Mouse (Mus musculus): ENCODE measurements around the gene Nosip. TPM values are rescaled to one million over a fixed set of nuclear protein-coding genes. Genes with fewer than 3 reads are reported as not detected.

The Nosip gene
- total and polyA plus RNA-seq, 2 experiments from 2014 or later: 68.3 to 72.3 TPM

DNA sequence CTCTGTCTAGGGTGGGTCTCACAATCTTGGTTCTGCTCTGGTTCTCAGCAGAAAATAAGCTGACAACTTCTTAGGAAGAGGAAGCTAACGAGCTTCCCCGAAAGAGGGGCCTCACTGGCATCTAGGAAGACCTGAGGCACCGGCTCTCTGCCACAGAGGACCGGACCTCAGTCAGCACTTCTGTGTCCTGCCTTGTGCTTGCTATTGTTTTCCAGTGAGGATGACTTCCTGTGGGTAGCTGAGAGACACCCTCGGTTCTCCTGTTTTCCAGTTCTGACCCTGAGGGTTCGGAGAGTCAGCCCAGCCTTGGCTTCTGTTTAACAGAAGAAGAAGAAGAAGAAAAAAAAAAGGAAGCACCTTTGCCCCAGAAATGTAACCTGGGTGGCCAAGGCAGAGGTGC lies 35.2 kb downstream of the Nosip start:
- Histone ChIP-seq H3K9me3 (ENCODE audit: low read length) (no peaks in the 10 kb centered on the region), H3K36me3 (ENCODE audit: insufficient read depth, low read length) (no peaks in the 10 kb centered on the region), H3K4me2 (ENCODE audit: low read depth, low read length, poor library complexity, severe bottlenecking) (no peak overlapping the region), H3K4me3 (ENCODE audit: low read depth, low read length) (no peak overlapping the region), H3K9ac (replicated peaks; ENCODE audit: low read length, poor library complexity, severe bottlenecking) (no peak overlapping the region), H3K4me1 (ENCODE audit: insufficient read depth, low read length) (no peaks in the 10 kb centered on the region), H3K27ac (ENCODE audit: low read depth, low read length) (no peak overlapping the region), H3K27me3 (ENCODE audit: insufficient read depth, low read length) (no peaks in the 10 kb centered on the region)
- WGBS: 77% methylated on average over 6 of the region's 6 CpGs
- ATAC-seq (ENCODE audit: low FRiP score) (no peak), DNase-seq (ENCODE audit: low spot score) (no peak)
- no peak for TF ChIP-seq CTCF (IDR thresholded peaks at IDR 0.05)

- Histone ChIP-seq H3K9me3 (ENCODE audit: low read length) (no peaks in the 10 kb centered on the region), H3K4me3 (ENCODE audit: low read depth, low read length) (no peak overlapping the region), H3K9ac (replicated peaks; ENCODE audit: low read length, poor library complexity, severe bottlenecking) (no peak overlapping the region), H3K4me1 (ENCODE audit: insufficient read depth, low read length) (no peaks in the 10 kb centered on the region), H3K27ac (ENCODE audit: low read depth, low read length) (no peak overlapping the region), H3K27me3 (ENCODE audit: insufficient read depth, low read length) (no peaks in the 10 kb centered on the region), H3K36me3 (ENCODE audit: insufficient read depth, low read length) (no peaks in the 10 kb centered on the region), H3K4me2 (ENCODE audit: low read depth, low read length, poor library complexity, severe bottlenecking) (no peak overlapping the region)
- no peak for ATAC-seq (ENCODE audit: low FRiP score)
- DNase-seq (ENCODE audit: low spot score): no peak
- 90% methylated on average over 8 of the region's 8 CpGs for WGBS
- peak; percentile 45 for TF ChIP-seq CTCF (IDR thresholded peaks at IDR 0.05)
Observed at GRCm38 (mm10) chr7:45098541-45099240, 36.5 kb downstream of the Nosip start.

DNA sequence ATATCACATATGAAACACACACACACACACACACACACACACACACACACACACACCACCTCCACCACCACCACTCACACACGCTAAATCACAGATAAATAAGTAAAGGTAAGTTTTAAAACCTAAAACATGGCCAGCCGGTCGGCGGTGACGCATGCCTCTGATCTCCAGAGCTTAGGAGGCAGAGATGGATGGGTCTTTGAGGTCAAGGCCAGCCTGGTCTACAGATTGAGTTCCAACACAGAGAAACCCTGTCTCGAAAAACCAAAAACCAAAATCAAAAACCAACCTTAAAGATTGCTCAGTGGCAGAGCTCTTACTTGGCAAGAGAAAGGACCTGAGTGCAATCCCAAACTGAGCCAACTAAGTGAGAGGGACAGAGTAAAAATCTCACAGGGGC lies 37.8 kb downstream of the Nosip start:
- Histone ChIP-seq H3K9ac (replicated peaks; ENCODE audit: low read length, poor library complexity, severe bottlenecking) (no peak overlapping the region), H3K36me3 (ENCODE audit: insufficient read depth, low read length) (no peaks in the 10 kb centered on the region), H3K4me2 (ENCODE audit: low read depth, low read length, poor library complexity, severe bottlenecking) (no peak overlapping the region), H3K27me3 (ENCODE audit: insufficient read depth, low read length) (no peaks in the 10 kb centered on the region), H3K4me1 (ENCODE audit: insufficient read depth, low read length) (no peaks in the 10 kb centered on the region), H3K27ac (ENCODE audit: low read depth, low read length) (no peak overlapping the region), H3K9me3 (ENCODE audit: low read length) (no peaks in the 10 kb centered on the region), H3K4me3 (ENCODE audit: low read depth, low read length) (no peak overlapping the region)
- no peak for TF ChIP-seq CTCF (IDR thresholded peaks at IDR 0.05)
- 93% methylated on average over 6 of the region's 6 CpGs for WGBS
- ATAC-seq (ENCODE audit: low FRiP score): no peak
- DNase-seq (ENCODE audit: low spot score): no peak

- Histone ChIP-seq H3K9ac (replicated peaks; ENCODE audit: low read length, poor library complexity, severe bottlenecking) (no peak overlapping the region), H3K4me1 (ENCODE audit: insufficient read depth, low read length) (no peaks in the 10 kb centered on the region), H3K4me3 (ENCODE audit: low read depth, low read length) (no peak overlapping the region), H3K9me3 (ENCODE audit: low read length) (no peaks in the 10 kb centered on the region), H3K36me3 (ENCODE audit: insufficient read depth, low read length) (no peaks in the 10 kb centered on the region), H3K27me3 (ENCODE audit: insufficient read depth, low read length) (no peaks in the 10 kb centered on the region), H3K27ac (ENCODE audit: low read depth, low read length) (no peak overlapping the region), H3K4me2 (ENCODE audit: low read depth, low read length, poor library complexity, severe bottlenecking) (peak overlapping the region; percentile 22; the same call in 1 of the 2 replicates)
- DNase-seq (ENCODE audit: low spot score) (no peak), ATAC-seq (ENCODE audit: low FRiP score) (no peak)
- 81% methylated on average over 11 of the region's 11 CpGs for WGBS
- no peak for TF ChIP-seq CTCF (IDR thresholded peaks at IDR 0.05)
Observed at GRCm38 (mm10) chr7:45102441-45102840, 40.2 kb downstream of the Nosip start.

DNA sequence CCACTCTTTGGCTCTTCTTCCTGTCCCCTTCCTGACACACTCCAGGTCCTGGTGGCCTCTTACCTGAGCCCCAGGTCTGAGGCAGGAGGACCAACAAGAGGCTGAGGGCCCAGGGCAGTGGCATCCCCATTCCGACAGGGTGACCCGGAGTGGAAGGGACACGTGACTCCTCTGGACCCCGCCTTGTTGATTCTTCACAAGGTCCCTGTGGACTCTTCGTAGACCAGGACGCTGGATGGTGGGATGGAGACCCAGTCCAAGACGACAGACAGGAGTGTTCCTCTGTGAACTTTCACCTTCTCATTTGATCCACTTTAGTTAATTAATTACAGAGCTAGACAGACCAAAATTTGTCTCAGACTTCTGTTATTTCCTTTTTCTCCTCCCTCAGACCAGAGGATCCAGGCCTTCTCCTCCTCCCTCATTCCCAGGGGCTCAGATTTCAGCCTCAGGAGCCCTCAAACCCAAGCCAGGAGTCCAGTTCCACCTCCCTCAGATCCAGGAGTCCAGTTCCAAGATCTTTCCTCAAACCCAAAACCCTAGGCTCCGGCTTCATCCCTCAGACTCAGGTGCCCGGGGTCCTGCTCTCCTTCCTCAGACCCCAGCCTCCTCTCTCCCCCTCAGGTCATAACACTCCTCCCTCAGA lies 40.8 kb downstream of the Nosip start:
- no peaks in the 10 kb centered on the region for H3K27me3 ChIP-seq (ENCODE audit: insufficient read depth, low read length)

GRCm38 (mm10) chr7:45103652-45104180 lies 41.5 kb downstream of the Nosip start, which contains the start of gene Fcgrt:
Gene Fcgrt (minus strand): TSS chr7:45103851.
- Histone ChIP-seq H3K9me3 (ENCODE audit: low read length) (no peaks in the 10 kb centered on the region), H3K4me2 (ENCODE audit: low read depth, low read length, poor library complexity, severe bottlenecking) (peak within 1 kb of the TSS; percentile 22; the same call in 1 of the 2 replicates), H3K27me3 (ENCODE audit: insufficient read depth, low read length) (no peaks in the 10 kb centered on the region), H3K9ac (replicated peaks; ENCODE audit: low read length, poor library complexity, severe bottlenecking) (no peak within 1 kb of the TSS), H3K4me3 (ENCODE audit: low read depth, low read length) (no peak within 1 kb of the TSS; the same call in 1 of the 2 replicates), H3K36me3 (ENCODE audit: insufficient read depth, low read length) (no peaks in the 10 kb centered on the region), H3K4me1 (ENCODE audit: insufficient read depth, low read length) (no peaks in the 10 kb centered on the region), H3K27ac (ENCODE audit: low read depth, low read length) (0 out of 2 replicates have a peak within 1 kb of the TSS, but pooled peaks have one; percentile 38)
- no peak for TF ChIP-seq CTCF (IDR thresholded peaks at IDR 0.05)
- WGBS: 82% methylated on average over 7 of the region's 7 CpGs
- 0 out of 2 replicates have a peak, but pooled peaks have one; percentile 34 for ATAC-seq (ENCODE audit: low FRiP score)
- DNase-seq (ENCODE audit: low spot score): peak; percentile 76

More for the DNA sequence above, 40.8 kb downstream of the Nosip start:
- ATAC-seq (ENCODE audit: low FRiP score) (no peak), DNase-seq (ENCODE audit: low spot score) (no peak)
- H3K9ac ChIP-seq (replicated peaks; ENCODE audit: low read length, poor library complexity, severe bottlenecking): no peak overlapping the region
- no peak overlapping the region; the same call in 1 of the 2 replicates for H3K4me3 ChIP-seq (ENCODE audit: low read depth, low read length)
- 0 out of 2 replicates have a peak overlapping the region, but pooled peaks have one; percentile 38 for H3K27ac ChIP-seq (ENCODE audit: low read depth, low read length)
- peak overlapping the region; percentile 22; the same call in 1 of the 2 replicates for H3K4me2 ChIP-seq (ENCODE audit: low read depth, low read length, poor library complexity, severe bottlenecking)
- no peaks in the 10 kb centered on the region for H3K9me3 ChIP-seq (ENCODE audit: low read length)
- H3K4me1 ChIP-seq (ENCODE audit: insufficient read depth, low read length): no peaks in the 10 kb centered on the region
- 87% methylated on average over 9 of the region's 9 CpGs for WGBS
- TF ChIP-seq CTCF (IDR thresholded peaks at IDR 0.05): no peak
- H3K36me3 ChIP-seq (ENCODE audit: insufficient read depth, low read length): no peaks in the 10 kb centered on the region
